Mouse (Mus musculus) embryonic fibroblast, embryonic 13.5 days (primary cell): Measurements from ENCODE around the gene Ntm. TPM values are rescaled to one million over a fixed set of nuclear protein-coding genes. Genes with fewer than 3 reads are reported as not detected.

Experiments used
- H3K27ac ChIP-seq: 2 replicates; pipeline ENCODE4 v1.5.1; 2012; ENCODE audit warnings: low read length, control low read depth, inconsistent platforms; ENCODE audit not compliant: insufficient read depth
- H3K4me1 ChIP-seq: 2 replicates; pipeline ENCODE4 v1.6.1; 2011; ENCODE audit warnings: low read length; ENCODE audit not compliant: control insufficient read depth, insufficient read depth
- H3K4me3 ChIP-seq: 2 replicates; pipeline ENCODE4 v1.5.1; 2011; ENCODE audit warnings: mild to moderate bottlenecking, control low read depth, low read length; ENCODE audit not compliant: insufficient read depth
- CTCF ChIP-seq: IDR thresholded peaks from 2 replicates; pipeline ENCODE4 v1.5.1; 2011; ENCODE audit warnings: mild to moderate bottlenecking, control low read depth, low read length, moderate library complexity, borderline replicate concordance; ENCODE audit not compliant: insufficient read depth
- POLR2A ChIP-seq: IDR thresholded peaks from 2 replicates; pipeline ENCODE4 v1.6.1; 2011; ENCODE audit warnings: low read depth, mild to moderate bottlenecking, control low read depth, low read length, moderate library complexity
- polyA plus RNA-seq: library from polyadenylated mRNA; stranded (reverse); fragments of >200 nt; gene quantifications from 2 replicates; pipeline ENCODE4 v1.2.4, GENCODE M21; 2011; ENCODE audit warnings: low read depth; ENCODE audit not compliant: missing spikeins, insufficient read length

Ntm gene
- polyA plus RNA-seq, 1 experiment, result 0.95 TPM

GRCm38 (mm10) chr9:29368291-29368690, 594.6 kb downstream of the Ntm start:
- Histone ChIP-seq H3K27ac (no peak overlapping the region), H3K4me1 (no peaks in the 10 kb centered on the region), H3K4me3 (no peak overlapping the region)
- TF ChIP-seq POLR2A, result no peak
- no peak for TF ChIP-seq CTCF

DNA sequence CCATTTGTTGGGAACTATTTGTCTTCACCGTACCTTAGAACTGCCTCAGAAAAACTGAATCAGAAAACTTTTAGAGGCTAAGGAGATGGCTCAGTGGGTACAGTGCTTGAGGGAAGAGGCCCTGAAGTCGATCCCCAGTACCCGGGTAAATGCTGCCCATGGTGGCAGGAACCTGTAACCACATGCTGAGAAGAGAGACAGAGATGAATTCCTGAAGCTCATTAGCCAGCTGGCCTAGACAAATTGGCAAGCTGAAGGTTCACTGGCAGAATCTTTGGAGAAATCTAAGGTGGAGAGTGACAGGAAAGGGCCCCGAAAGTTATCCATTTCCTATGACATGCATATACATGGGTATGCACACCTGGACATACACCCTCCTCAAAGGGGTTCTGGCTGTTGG, 605.1 kb downstream of the Ntm start:
- Histone ChIP-seq H3K27ac (no peak overlapping the region), H3K4me1 (no peaks in the 10 kb centered on the region), H3K4me3 (no peak overlapping the region)
- TF ChIP-seq CTCF (no peak), POLR2A (no peak)

DNA sequence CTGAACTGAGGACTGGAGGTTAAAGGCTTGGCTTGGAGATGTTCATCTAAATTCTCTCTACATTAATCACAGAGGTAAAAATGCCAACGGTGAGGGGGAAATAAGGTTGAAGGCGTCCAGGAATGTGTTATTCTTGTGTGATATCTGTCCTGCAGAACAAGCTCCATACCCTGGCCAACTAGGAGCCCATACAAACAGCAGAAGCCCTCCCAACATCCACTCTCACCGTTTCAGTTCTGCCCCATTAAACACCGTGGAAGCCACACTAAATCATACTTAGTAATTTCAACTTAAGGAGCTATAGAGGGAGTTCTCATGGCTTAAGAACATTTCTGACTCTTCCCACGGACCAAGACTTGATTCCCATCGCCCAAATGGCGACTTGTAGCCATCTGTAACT, 620.6 kb downstream of the Ntm start:
- no peak for TF ChIP-seq CTCF
- H3K27ac ChIP-seq, result no peak overlapping the region
- H3K4me3 ChIP-seq, result no peak overlapping the region
- H3K4me1 ChIP-seq, result no peaks in the 10 kb centered on the region

- Histone ChIP-seq H3K27ac (no peak overlapping the region), H3K4me1 (no peaks in the 10 kb centered on the region), H3K4me3 (no peak overlapping the region)
- TF ChIP-seq POLR2A (no peak), CTCF (no peak)
Measured at GRCm38 (mm10) chr9:29341292-29341691, 621.6 kb downstream of the Ntm start.

GRCm38 (mm10) chr9:29335671-29336070, 627.3 kb downstream of the Ntm start:
- TF ChIP-seq CTCF (no peak), POLR2A (no peak)
- Histone ChIP-seq H3K4me1 (no peaks in the 10 kb centered on the region), H3K4me3 (no peak overlapping the region), H3K27ac (no peak overlapping the region)

GRCm38 (mm10) chr9:29332296-29333090, 630.4 kb downstream of the Ntm start:
- Histone ChIP-seq H3K27ac (no peak overlapping the region), H3K4me3 (no peak overlapping the region), H3K4me1 (no peaks in the 10 kb centered on the region)
- TF ChIP-seq POLR2A (no peak), CTCF (no peak)

DNA sequence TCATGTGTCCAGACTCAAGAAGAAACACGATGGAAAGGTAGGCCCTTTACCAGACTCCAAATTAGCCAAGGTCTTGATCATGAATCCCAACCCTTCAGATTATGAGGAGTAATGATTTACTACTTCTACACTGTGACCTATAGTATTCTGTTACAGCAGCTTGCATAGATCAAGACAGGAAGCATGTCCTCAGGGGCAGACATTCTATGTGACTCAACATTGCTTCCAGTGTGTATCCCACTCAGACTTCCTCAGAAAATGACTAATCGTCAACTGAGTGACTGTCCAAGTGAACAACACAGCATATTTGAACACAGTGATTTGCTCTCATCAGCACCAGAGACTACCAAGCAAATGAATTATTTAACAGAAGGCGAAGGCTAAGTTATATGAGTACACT, 632.5 kb downstream of the Ntm start:
- Histone ChIP-seq H3K4me1 (no peaks in the 10 kb centered on the region), H3K27ac (no peak overlapping the region), H3K4me3 (no peak overlapping the region)
- TF ChIP-seq POLR2A, result no peak

- TF ChIP-seq CTCF (no peak), POLR2A (no peak)
- Histone ChIP-seq H3K4me3 (no peak overlapping the region), H3K4me1 (no peaks in the 10 kb centered on the region), H3K27ac (no peak overlapping the region)
Measured at GRCm38 (mm10) chr9:29326283-29326682, 636.7 kb downstream of the Ntm start.

GRCm38 (mm10) chr9:29325137-29325536, 637.8 kb downstream of the Ntm start:
- TF ChIP-seq CTCF (no peak), POLR2A (no peak)
- H3K4me1 ChIP-seq, result no peaks in the 10 kb centered on the region

DNA sequence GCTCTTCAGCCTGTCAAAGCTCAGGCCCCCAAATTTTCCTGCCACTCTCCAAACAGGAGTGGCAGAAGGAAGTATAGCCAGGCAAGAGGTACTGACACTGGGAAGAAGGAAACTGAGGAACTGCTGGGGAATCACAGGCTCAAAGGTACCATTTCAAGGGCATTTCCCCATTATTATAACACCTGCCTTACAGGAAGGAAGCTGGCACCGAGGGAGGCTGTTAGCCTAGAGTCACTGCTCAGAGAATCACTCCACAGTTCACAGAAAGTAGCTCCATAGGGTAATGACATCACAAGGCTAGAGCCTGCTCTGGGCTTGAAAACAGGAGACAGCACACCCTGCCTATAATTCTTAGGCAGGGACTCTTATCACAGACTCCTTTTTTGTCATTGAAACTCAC, 643.7 kb downstream of the Ntm start:
- Histone ChIP-seq H3K4me1 (no peaks in the 10 kb centered on the region), H3K27ac (no peak overlapping the region), H3K4me3 (no peak overlapping the region)
- TF ChIP-seq POLR2A, result no peak
- TF ChIP-seq CTCF, result no peak

More at GRCm38 (mm10) chr9:29325137-29325536, 637.8 kb downstream of the Ntm start:
- Histone ChIP-seq H3K27ac (no peak overlapping the region), H3K4me3 (no peak overlapping the region)

GRCm38 (mm10) chr9:29318676-29319162, 644.2 kb downstream of the Ntm start:
- TF ChIP-seq POLR2A, result no peak
- no peak for TF ChIP-seq CTCF
- Histone ChIP-seq H3K27ac (no peak overlapping the region), H3K4me3 (no peak overlapping the region), H3K4me1 (no peaks in the 10 kb centered on the region)
